Mouse (Mus musculus) adrenal gland, adult 8-10 months (tissue): ENCODE data around the gene Dusp21. TPM values are rescaled to one million over a fixed set of nuclear protein-coding genes. Genes with fewer than 3 reads are reported as not detected.

Experiments used
- DNase-seq: peaks from one replicate; pipeline ENCODE4 v3.0.0; 2022
- total RNA-seq, 4 experiments: library from RNA; stranded (reverse); gene quantifications; 2 replicates each; pipeline ENCODE4 v1.2.4; 2022

The Dusp21 gene
- not detected for total RNA-seq

- DNase-seq, result no peak
Observed at GRCm38 (mm10) chrX:18145557-18145956, at the start of gene Dusp21. Gene Dusp21, plus strand, starts transcription at chrX:18145857.

GRCm38 (mm10) chrX:18160734-18161442, 15.2 kb downstream of the Dusp21 start:
- no peak for DNase-seq

DNA sequence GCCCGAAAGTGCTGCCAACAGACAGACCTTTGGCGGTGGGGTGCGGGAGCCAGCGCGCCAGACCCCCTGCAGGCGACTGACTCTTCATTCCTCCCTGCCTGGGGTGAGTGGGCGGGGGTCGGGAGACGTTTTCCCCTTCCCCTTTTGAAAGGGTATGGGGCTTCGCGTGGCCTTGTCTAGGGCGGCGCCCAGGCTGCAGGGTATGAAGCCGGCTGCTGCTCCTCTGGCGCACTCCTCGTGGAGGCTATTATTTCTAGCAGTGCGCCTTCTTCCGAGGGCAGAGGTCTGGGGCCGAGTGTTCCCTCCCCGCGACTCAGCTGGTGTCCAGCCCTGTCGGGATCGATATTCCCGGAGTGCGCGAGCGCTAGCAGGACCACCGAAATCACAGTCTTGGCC, 16.1 kb downstream of the Dusp21 start:
- no peak for DNase-seq

DNA sequence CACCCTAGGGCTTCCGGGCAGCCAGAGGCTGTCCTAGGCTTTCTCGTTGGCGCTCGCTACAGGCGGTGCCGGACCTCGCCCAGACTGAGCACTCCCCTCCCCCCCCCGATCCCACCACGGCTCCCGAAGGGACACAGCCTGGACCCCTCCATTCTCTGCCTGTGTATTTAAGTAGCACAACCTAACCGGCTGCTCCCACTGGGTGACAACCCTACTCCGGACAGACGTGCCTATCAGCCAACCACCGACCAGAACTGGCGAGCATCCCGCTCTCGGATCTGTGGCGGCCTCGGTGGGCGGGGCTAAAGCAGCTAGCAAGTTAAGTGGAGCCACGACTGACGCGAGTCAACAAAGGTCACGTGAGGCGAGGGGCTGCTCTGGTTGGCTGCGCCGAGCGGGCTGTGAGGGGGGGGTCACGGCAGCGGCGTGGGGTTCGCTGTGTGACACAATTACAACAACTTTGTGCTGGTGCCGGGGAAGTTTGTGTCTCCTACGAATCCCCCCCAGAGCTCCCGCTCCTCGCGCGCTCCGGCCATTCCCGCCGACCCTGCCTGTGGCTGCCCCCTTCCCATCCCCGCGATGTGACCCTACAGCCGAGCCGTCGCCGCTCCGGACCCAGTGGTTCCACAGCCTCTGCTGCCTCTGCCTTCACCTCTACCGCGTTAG, 16.7 kb downstream of the Dusp21 start, which contains the start of gene Kdm6a:
Gene Kdm6a, plus strand, starts transcription at position 384 of the 666 bp plus-strand sequence.
- DNase-seq, result peak; percentile 100

GRCm38 (mm10) chrX:18162861-18163731, 17.4 kb downstream of the Dusp21 start:
- DNase-seq, result peak; percentile 60

DNA sequence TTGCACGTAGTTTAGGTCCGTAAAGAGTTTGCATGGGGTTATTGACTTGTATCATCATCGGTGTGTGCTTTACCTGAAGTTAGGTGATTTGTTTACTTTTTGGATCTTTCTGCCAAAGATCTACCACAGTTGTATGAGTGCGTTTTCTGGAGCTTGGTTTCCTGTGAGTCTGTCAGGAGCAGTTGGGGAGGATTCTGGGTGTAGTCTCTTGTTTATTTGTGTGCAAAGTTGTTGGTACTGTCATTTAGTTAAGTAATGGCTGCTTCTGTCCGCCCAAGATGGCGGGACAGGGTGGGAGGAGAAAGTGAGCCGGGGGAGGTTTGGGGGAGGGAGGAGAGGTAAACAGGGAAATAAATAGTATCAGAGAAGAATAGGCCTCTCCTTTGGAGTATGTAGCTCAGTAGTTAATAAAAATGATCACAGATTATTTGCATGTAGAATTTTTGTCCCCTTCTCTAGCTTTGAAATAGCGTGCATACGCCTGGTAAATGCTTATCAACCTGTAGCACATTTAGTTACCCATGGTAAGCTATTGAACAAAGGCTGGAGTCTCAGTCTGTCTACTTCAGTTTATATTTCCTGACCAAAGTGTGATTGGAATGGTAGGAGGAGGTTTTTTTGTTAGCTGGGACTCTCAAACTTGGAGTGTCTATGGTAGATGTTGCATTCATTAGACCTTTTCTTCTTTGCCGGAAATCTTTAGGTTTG, 18.4 kb downstream of the Dusp21 start:
- peak; percentile 25 for DNase-seq

DNA sequence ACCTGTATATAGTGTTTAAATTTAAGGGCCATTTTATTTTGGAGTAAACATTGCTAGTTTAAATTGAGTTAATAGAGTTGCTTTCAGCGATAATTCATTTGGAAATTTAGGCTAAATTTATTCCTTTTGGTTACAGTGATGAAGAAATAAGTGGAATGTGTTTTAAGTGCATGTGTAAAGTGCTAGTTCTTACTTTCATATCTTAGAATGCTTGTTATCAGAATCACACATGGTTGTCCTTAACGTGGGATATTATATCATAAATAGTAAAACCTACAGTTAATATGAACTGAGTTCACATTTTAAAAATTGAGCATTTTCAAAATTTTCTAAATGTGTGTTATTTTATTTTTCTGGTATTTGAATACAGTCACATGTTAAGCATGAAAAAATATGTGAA, 19.5 kb downstream of the Dusp21 start:
- DNase-seq, result no peak

DNA sequence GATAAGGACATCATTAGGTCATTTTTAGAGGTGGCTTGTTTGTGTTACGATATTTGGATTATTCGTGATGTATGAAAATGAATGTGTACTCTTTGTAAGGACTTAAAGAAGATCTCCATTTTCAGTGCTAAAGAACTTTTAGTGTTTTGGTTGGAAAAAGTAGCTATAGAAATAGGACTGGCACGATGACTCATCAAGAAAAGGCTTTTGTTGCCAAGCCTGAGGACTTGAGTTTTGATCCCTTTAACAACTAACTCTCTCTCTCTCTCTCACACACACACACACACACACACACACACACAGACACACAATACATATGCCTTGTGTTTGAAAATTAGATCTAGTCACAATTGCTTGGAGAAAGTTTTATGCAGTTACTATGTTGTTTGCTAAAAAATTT, 21.3 kb downstream of the Dusp21 start:
- DNase-seq, result no peak

- DNase-seq, result no peak
Observed at GRCm38 (mm10) chrX:18168940-18169339, 23.3 kb downstream of the Dusp21 start.

- no peak for DNase-seq
Observed at GRCm38 (mm10) chrX:18174831-18175230, 29.2 kb downstream of the Dusp21 start.

GRCm38 (mm10) chrX:18177803-18178202, 32.1 kb downstream of the Dusp21 start:
- DNase-seq, result no peak

DNA sequence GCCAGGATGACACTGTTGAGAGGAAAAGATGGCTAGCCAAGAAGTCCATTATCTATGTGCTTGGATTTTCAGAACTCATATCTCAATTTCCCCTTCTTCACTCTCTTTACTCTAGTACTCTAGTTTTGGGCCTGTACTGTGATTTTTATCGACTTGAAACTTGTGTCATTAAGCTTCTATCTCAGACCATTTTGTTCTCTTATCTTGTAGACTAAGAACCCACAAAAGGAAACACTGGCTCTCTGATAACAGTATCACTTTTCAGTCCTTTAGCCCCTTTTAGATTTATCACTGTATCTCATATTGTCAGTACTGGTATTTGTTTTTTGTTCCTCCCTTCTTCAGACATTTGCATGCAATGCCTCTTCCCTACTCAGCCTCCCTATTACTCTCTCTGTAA, 33.8 kb downstream of the Dusp21 start:
- no peak for DNase-seq

GRCm38 (mm10) chrX:18187203-18187602, 41.5 kb downstream of the Dusp21 start:
- no peak for DNase-seq

- no peak for DNase-seq
Observed at GRCm38 (mm10) chrX:18188293-18188692, 42.6 kb downstream of the Dusp21 start.

Other genes with a start within 250 kb of the Dusp21 start
- 10 to 100 TPM; 46.4 to 75.7 (median 62.6) TPM for gene Kdm6a, start 16.7 kb downstream of the Dusp21 start, total RNA-seq